Mouse (Mus musculus): Measurements from ENCODE around the gene Gm44511.

DNA sequence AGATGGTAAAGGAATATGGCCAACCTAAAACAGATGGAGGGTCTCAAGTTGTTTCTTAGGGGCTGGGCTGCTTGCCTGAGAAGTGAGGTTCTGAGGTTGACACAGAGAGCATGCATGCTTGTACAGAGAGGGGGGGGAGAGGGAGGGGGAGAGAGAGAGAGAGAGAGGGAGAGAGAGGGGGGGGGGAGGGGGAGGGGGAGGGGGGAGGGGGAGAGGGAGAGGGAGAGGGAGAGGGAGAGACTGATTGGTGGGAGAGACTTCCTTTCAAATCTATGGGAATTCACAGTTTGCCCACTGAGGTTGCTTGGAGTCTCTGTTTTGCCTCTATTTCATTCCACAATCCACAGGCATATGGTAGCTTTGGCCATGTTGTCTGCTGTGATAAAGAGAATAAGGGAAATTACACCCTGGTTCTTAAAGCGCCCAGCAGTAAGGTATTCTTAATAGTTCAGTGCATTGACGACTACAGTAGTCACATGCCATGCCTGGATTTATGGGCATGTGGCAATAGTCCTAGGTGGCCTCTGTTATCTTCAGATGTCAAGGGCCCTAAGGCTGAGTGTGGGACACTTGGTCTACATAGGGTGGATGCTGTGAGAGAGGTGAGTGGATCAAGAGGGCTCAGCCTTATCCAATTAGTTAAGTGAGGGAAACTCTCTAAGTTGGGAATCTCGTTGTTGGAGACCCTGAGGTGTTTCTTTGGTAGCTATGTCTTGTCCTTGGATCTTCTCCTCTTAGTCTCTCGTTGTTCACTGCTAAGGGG lies 15.4 kb upstream of the Gm44511 start:
- no peak for TF ChIP-seq MAX (IDR thresholded peaks at IDR 0.05; ENCODE audit: low read depth)
- TF ChIP-seq SRF (IDR thresholded peaks at IDR 0.05; ENCODE audit: control insufficient read depth, insufficient read length, low read depth) = no peak
- TF ChIP-seq MYOD1 (IDR thresholded peaks at IDR 0.05; ENCODE audit: control insufficient read depth in 1 of 3, insufficient read length in 2 of 3, low read depth in 2 of 3) = no peak
- TF ChIP-seq POLR2A (IDR thresholded peaks at IDR 0.05; ENCODE audit: insufficient read length, low read depth) = no peak
